Mouse (Mus musculus) adrenal gland, postnatal 36 days (tissue): Measurements from ENCODE around the gene Prrc2b. TPM values are rescaled to one million over a fixed set of nuclear protein-coding genes. Genes with fewer than 3 reads are reported as not detected.

Source experiments
- DNase-seq, 2 experiments: peaks; one replicate each; pipeline ENCODE4 v3.0.0; 2021; ENCODE audit warnings: mixed read lengths in 1 of 2
- total RNA-seq, 2 experiments: library from RNA; stranded (reverse); gene quantifications; 2 replicates each; pipeline ENCODE4 v1.2.3; 2021

Prrc2b gene
- total RNA-seq, 2 experiments from 2014 or later: 99.3 to 119 TPM

DNA sequence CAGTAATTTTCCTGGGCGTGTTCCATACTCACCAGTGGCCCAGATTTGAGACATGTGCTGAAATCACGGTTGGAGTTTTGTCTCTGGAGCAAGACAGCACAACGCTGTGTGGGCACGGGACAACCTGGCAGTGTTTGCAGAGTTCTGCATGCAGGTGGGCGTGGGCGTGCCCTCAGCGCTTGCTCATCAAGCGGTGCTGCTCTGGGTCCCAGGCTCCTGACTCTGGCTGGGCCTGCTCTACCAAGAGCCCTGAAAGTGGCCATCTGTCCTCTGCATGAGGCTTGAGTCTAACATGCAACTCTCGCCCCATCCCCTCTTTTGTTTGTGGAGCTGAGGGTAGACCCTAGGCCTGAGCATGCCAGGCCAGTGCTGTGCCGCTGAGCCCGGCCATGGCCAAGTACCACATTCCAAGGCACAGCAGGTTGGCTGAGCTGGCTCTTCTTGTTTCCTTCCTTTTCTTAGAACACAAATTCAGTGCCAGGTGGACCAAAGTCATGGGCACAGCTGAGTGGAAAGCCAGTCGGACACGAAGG, 36.2 kb downstream of the Prrc2b start:
- DNase-seq: no peak

GRCm38 (mm10) chr2:32187649-32188048, 36.8 kb downstream of the Prrc2b start:
- no peak for DNase-seq

- DNase-seq: no peak
Measured at GRCm38 (mm10) chr2:32189060-32189681, 38.3 kb downstream of the Prrc2b start.

GRCm38 (mm10) chr2:32190620-32191019, 39.7 kb downstream of the Prrc2b start:
- DNase-seq: no peak

DNA sequence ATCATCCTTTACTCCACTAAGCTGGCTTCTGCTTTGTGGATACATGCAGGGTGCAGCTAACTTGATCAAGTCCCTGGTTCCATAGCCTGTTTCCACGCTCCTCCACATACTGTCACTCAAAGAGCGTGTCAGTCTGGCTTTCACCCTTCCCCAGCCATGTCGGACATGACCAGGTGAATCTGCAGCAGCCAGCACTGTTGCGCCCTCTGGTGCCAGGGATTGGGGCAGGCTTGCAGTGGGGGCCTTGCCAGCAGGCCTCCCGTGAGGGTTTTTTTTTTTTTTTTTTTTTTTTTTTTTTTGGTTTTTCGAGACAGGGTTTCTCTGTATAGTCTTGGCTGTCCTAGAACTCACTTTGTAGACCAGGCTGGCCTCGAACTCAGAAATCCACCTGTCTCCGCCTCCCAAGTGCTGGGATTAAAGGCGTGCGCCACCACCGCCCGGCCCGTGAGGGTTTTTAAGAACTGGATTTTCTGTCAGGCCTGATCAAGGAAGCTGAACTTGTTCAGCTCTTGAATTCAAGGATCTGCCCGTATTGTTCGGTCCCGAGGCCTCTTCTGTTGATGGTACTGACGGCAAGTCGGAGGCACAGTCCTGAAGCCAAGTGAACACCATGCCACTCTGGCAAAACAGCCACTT, 41.1 kb downstream of the Prrc2b start:
- peak; percentile 71 to 77 for DNase-seq

GRCm38 (mm10) chr2:32198977-32199376, 48.1 kb downstream of the Prrc2b start:
- no peak for DNase-seq

DNA sequence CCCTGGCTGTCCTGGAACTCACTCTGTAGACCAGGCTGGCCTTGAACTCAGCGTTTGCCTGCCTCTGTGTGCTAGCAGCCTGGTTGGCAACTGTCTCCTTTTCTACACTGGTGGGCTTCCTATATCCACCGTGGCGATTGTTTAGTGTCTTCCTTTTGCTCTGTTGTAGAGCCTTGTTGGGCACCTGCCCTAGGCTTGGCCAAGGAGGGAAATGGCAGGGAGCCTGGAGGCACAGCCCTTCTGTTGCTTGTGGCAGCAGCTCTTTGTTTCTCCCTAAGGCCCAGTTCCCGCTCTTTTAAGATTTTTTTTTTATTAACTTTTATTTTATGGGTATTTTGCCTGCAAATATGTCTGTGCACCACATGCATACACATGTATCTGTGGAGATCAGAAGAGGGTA, 49.2 kb downstream of the Prrc2b start:
- no peak for DNase-seq

- DNase-seq: no peak
Measured at GRCm38 (mm10) chr2:32200712-32201111, 49.8 kb downstream of the Prrc2b start.

GRCm38 (mm10) chr2:32201527-32201926, 50.6 kb downstream of the Prrc2b start:
- peak; percentile 67 to 73 for DNase-seq

- no peak for DNase-seq
Measured at GRCm38 (mm10) chr2:32203853-32204252, 53.0 kb downstream of the Prrc2b start.

GRCm38 (mm10) chr2:32207682-32208081, 56.8 kb downstream of the Prrc2b start:
- no peak for DNase-seq

DNA sequence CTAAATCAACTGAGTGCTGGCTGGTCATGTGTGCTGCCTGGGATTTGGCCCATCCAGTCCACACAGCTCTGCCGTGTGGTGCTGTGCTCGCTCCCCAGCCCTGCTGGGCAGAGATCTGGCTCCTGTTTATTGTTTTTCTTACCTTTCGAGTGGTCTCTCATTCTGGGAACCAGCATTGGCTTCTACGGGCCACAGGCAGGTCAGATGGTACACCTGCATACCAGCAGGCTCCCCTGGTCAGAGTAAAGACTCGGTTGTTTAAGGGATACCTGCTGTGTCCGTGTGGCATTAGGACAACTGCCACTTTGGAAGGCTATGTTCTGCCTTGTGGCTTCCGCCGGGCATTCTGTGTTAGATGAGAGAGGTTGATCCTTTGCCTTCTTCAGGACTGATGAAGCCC, 60.8 kb downstream of the Prrc2b start:
- DNase-seq: no peak

DNA sequence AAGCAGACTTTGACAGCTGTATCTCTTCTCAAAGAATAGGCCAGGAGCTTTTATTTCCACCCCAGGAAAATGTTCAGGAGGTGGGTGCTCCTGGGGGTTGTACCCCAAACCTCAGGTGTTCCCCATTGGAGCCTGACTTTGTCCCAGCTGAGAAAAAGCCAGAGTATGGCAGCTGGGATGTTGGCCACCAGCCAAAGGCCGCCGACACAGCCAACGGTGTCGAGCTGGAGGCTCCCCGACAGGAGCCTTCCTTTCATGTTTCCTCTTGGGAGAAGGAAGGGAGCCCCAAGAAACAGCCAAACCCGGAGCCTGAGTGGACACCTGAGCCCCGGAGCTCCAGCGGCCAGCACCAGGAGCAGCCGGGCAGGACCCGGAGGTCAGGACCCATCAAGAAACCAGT, 62.1 kb downstream of the Prrc2b start:
- peak in 1 of 2 experiments; percentile 59 for DNase-seq

GRCm38 (mm10) chr2:32215576-32215975, 64.7 kb downstream of the Prrc2b start:
- no peak for DNase-seq

GRCm38 (mm10) chr2:32216506-32216905, 65.6 kb downstream of the Prrc2b start:
- no peak for DNase-seq

DNA sequence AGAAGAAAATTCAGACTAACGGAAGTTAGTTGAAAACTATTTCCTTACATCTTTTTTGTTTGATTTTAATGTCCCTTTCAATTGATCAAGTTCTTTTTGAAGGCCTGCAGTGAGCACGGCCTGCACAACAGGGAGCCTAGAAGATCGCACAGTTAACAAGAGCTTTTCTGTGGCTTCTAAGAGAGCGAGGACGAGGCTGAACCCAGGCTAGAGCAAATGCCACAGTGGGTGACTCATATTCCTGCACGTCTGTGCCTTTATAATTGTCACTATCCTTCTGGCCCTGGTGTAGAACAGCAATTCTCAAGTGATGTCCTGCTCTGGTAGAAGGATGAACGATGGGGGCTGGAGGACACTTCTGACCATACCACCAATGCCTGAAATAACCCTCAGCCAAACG, 66.8 kb downstream of the Prrc2b start:
- DNase-seq: peak; percentile 43 to 55

GRCm38 (mm10) chr2:32218113-32218512, 67.2 kb downstream of the Prrc2b start:
- peak; percentile 41 to 49 for DNase-seq

DNA sequence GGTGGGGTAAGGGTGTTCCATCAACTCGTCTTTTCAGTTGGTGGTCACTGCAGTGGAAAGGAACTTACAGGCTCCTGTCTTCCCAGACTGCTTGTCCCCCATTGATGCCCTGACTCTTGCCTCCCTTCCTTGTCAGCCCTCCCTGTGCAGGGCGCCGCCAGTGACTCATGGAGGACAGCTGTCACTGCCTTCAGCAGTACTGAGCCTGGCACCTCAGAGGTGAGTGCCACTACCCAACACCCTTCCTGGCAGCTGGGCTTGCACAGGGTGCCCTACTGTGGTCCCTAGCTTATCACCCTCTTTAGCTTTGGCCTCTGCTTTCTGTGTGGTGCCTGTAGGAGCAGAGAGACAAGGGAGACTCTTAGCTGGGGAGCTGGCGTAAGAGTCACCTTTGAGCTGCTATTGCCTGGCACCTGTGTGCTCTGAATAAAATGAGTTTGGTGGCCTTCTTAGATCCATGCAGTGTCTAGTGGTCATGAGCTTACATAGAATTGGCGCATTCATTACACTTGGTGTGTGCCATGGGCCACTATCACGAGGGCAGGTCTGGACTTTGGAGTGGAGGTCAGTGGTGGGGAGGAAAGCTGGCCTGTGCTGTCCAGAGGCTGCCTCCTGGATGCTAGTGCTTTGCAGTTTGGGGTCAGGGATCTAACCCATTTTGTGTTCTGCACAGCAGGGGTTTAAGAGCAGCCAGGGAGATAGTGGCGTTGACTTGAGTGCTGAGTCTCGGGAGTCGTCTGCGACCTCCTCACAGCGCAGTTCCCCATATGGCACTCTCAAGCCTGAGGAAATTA, 67.9 kb downstream of the Prrc2b start:
- DNase-seq: peak; percentile 47 to 60

DNA sequence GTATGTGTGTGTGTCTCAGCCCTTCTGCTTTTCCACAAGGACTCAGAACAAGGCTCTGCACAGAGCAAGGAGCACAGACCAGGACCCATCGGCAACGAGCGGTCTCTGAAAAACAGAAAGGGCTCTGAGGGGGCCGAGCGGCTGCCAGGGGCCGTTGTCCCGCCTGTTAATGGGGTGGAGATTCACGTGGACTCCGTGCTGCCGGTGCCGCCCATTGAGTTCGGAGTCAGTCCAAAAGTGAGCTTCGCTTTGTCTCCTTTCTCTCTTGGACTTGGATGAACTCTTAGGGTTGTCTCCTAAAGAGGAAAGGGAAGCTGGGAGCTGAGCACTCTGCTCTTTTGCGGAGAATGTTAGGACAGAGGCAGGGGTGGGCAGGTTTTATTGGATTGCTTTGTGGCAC, 68.6 kb downstream of the Prrc2b start:
- DNase-seq: no peak

- no peak for DNase-seq
Measured at GRCm38 (mm10) chr2:32220021-32220420, 69.1 kb downstream of the Prrc2b start.

- no peak for DNase-seq
Measured at GRCm38 (mm10) chr2:32220969-32221368, 70.1 kb downstream of the Prrc2b start.

GRCm38 (mm10) chr2:32221577-32221976, 70.7 kb downstream of the Prrc2b start:
- no peak for DNase-seq

DNA sequence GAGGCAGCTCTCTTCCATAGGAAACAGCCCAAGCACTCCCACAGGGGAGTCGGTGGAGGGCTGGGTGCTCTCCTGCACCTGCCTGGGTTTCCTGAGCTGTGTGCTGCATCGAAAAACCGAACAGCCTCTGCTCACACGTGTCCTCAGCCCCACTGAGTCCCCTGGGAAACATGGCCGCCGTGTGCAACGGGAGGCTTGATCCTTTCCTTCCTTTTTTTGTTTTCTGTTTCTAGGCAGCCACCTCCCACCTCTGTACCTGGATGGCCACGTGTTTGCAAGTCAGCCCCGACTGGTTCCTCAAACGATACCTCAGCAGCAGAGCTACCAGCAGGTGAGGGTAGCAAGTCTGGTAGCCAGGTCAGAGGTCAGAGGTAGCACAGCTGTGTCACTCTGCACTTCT, 71.2 kb downstream of the Prrc2b start:
- no peak for DNase-seq
